Comparison of ENCODE assay signal across 15 mouse cellular contexts in the genomic region with DNA sequence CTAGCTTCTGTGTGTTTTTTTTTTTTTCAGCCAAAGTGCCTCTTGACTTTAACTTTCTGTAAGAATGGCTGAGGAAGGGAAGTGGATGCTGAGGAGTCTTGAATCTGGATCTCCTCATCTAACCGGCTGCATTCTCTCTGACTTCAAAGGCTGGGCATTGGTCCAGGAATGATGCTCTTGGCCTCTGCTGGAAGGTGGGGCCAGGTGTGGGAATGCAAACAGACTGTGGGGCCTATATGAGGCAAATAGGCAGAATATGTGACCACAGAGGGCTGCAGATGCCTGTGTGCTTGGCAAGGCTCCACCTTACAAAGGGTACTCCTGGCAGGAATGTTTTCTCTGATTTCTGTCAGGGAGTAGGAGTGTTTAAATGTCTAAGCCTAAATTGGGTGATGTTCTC. TPM values are rescaled to one million over a fixed set of nuclear protein-coding genes. Genes with fewer than 3 reads are reported as not detected.
A peak's percentile ranks its signal among the peaks of the same experiment; 100 is the strongest.
DNase-seq lines count a peak whose midpoint lies in the region; ATAC-seq lines count a peak whose summit lies in the region.
"Had no signal": no experiment of that assay in that cellular context is flagged by ENCODE, and none has a peak within 500 bp of the region (broad histone marks: within the 10 kb centered on the region; RNA-seq: fewer than 3 reads in every experiment).

No protein-coding gene starts in this region.

- intact Hi-C loops in left cerebral cortex, postnatal 14 days (cut with DNase I): no loop called here

- no peak overlapping the region for H3K4me2 ChIP-seq in kidney, embryonic 16.5 days (replicated peaks; ENCODE audit: low read depth, low read length)
- H3K4me2 ChIP-seq in embryonic facial prominence, embryonic 13.5 days: no peak overlapping the region
- H3K4me2 ChIP-seq: hindbrain, embryonic 12.5 days; stomach, embryonic 15.5 days had no signal

- WGBS in kidney, embryonic 16.5 days: 43% methylated on average over 1 of the region's 1 CpGs
- WGBS in embryonic facial prominence, embryonic 13.5 days: 31% methylated on average over 1 of the region's 1 CpGs

- peak overlapping the region; percentile 34; the same call in 1 of the 2 replicates for H3K27ac ChIP-seq in kidney, embryonic 16.5 days (ENCODE audit: low read length)
- H3K27ac ChIP-seq in embryonic facial prominence, embryonic 13.5 days: 0 out of 2 replicates have a peak overlapping the region, but pooled peaks have one; percentile 16
- H3K27ac ChIP-seq: hindbrain, embryonic 12.5 days; kidney, postnatal 0 days; liver, embryonic 14.5 days; stomach, embryonic 15.5 days had no signal

- H3K4me1 ChIP-seq in kidney, embryonic 16.5 days (ENCODE audit: insufficient read depth, low read length): 0 out of 2 replicates have a peak, but pooled peaks cover 2% of the 10 kb centered on the region
- H3K4me1 ChIP-seq in embryonic facial prominence, embryonic 13.5 days: peaks cover 14% of the 10 kb centered on the region
- H3K4me1 ChIP-seq: hindbrain, embryonic 12.5 days; stomach, embryonic 15.5 days had no signal

- H3K4me3 ChIP-seq in kidney, embryonic 16.5 days (ENCODE audit: low read length): no peak overlapping the region
- H3K4me3 ChIP-seq in embryonic facial prominence, embryonic 13.5 days: no peak overlapping the region
- H3K4me3 ChIP-seq: hindbrain, embryonic 12.5 days; stomach, embryonic 15.5 days had no signal

- no peaks in the 10 kb centered on the region for H3K36me3 ChIP-seq in kidney, embryonic 16.5 days (ENCODE audit: insufficient read depth, low read length)
- H3K36me3 ChIP-seq in embryonic facial prominence, embryonic 13.5 days: no peaks in the 10 kb centered on the region
- H3K36me3 ChIP-seq: hindbrain, embryonic 12.5 days; stomach, embryonic 15.5 days had no signal

- no peak for DNase-seq in kidney, adult 9 months
- peak; percentile 40 to 50 for DNase-seq in lung, adult 18-20 months
- DNase-seq in lung, postnatal 36 days: peak; percentile 52
- DNase-seq in left cerebral cortex, postnatal 14 days (ENCODE audit: low spot score in 2 of 2): no peak
- no peak for DNase-seq in liver
- DNase-seq in layer of hippocampus, adult 8-10 months (ENCODE audit: low spot score in 2 of 2): no peak
- DNase-seq: adrenal gland, postnatal 25 days; thymus, postnatal 14 days had no signal

- no peaks in the 10 kb centered on the region for H3K9me3 ChIP-seq in kidney, embryonic 16.5 days (ENCODE audit: low read length)
- no peaks in the 10 kb centered on the region for H3K9me3 ChIP-seq in embryonic facial prominence, embryonic 13.5 days
- H3K9me3 ChIP-seq: hindbrain, embryonic 12.5 days; stomach, embryonic 15.5 days had no signal

- H3K27me3 ChIP-seq in kidney, embryonic 16.5 days (ENCODE audit: insufficient read depth, low read length): no peaks in the 10 kb centered on the region
- H3K27me3 ChIP-seq in embryonic facial prominence, embryonic 13.5 days: no peaks in the 10 kb centered on the region
- H3K27me3 ChIP-seq: hindbrain, embryonic 12.5 days; stomach, embryonic 15.5 days had no signal

- ATAC-seq in kidney, embryonic 16.5 days (ENCODE audit: low FRiP score, low TSS enrichment): 0 out of 2 replicates have a peak, but pooled peaks have one; percentile 31
- ATAC-seq in embryonic facial prominence, embryonic 13.5 days (ENCODE audit: insufficient number of reproducible peaks, insufficient read depth, low FRiP score, low TSS enrichment, low read depth): no peak
- ATAC-seq: activated CD4-positive, CD25-positive, alpha-beta regulatory T cell, adult 4 months had no signal

- no peak overlapping the region for H3K9ac ChIP-seq in kidney, embryonic 16.5 days (replicated peaks; ENCODE audit: low read length)
- no peak overlapping the region for H3K9ac ChIP-seq in embryonic facial prominence, embryonic 13.5 days
- H3K9ac ChIP-seq: hindbrain, embryonic 12.5 days; liver, embryonic 14.5 days; stomach, embryonic 15.5 days had no signal

RNA-seq across cellular contexts. Expression of a gene that starts 46.8 kb away (rescaled TPM):
- 8.9 and 9.4 TPM in 2 replicates for polyA plus RNA-seq in kidney, embryonic 16.5 days (2015; fragmentation: Nextera tagmentation; extraction: Ambion mirVana)
- 6.9 and 7.9 TPM in 2 replicates for polyA plus RNA-seq in embryonic facial prominence, embryonic 13.5 days (2015; fragmentation: Nextera tagmentation; extraction: Ambion mirVana)
- 1 to 10 TPM; 3.8 to 5.6 TPM for total RNA-seq in left cerebral cortex, postnatal 14 days (2021)
- total RNA-seq in layer of hippocampus, adult 8-10 months (2022): 1 to 10 TPM; 5.0 to 6.5 (median 5.9) TPM

Comparison
In these comparisons a context has a peak if more than half of its experiments do, and no peak if none do; other contexts are left out.
1. DNase-seq: peak in lung, adult 18-20 months (2 of 2) and lung, postnatal 36 days (single experiment); none in kidney, adult 9 months (single experiment), left cerebral cortex, postnatal 14 days (0 of 2), liver (single experiment) and layer of hippocampus, adult 8-10 months (0 of 2).